Mouse (Mus musculus) splenic B cell, adult 2 months (primary cell): ENCODE data around the gene Tmem229b.
A peak's percentile ranks its signal among the peaks of the same experiment; 100 is the strongest.
"Not testable (repeated sequence)": the region's sequence is repeated elsewhere in the genome, so short reads cannot be mapped to it uniquely, and the experiment has no call there.

Experiments used
- DNase-seq: peaks from one replicate; pipeline ENCODE4 v3.0.0-alpha.2; 2011; ENCODE audit warnings: low read depth, low spot score
- H3K27me3 ChIP-seq: 2 replicates; pipeline ENCODE4 v1.6.1; 2012; ENCODE audit warnings: mild to moderate bottlenecking, low read length, moderate library complexity, mixed read lengths; ENCODE audit not compliant: control insufficient read depth, poor library complexity, insufficient read depth, severe bottlenecking
- H3K36me3 ChIP-seq: 2 replicates; pipeline ENCODE4 v1.6.1; 2012; ENCODE audit warnings: mild to moderate bottlenecking, low read length, moderate library complexity, mixed read lengths; ENCODE audit not compliant: control insufficient read depth, poor library complexity, insufficient read depth, severe bottlenecking

Gene Tmem229b

GRCm38 (mm10) chr12:78984035-78984432, 23.4 kb downstream of the Tmem229b start:
- H3K36me3 ChIP-seq, result no peaks in the 10 kb centered on the region
- DNase-seq, result no peak

GRCm38 (mm10) chr12:78983296-78984034, 24.0 kb downstream of the Tmem229b start:
- no peaks in the 10 kb centered on the region for H3K36me3 ChIP-seq
- H3K27me3 ChIP-seq, result no peaks in the 10 kb centered on the region
- DNase-seq, result no peak

More at GRCm38 (mm10) chr12:78984035-78984432, 23.4 kb downstream of the Tmem229b start:
- H3K27me3 ChIP-seq, result no peaks in the 10 kb centered on the region

- no peak for DNase-seq
- no peaks in the 10 kb centered on the region for H3K27me3 ChIP-seq
- no peaks in the 10 kb centered on the region for H3K36me3 ChIP-seq
Measured at GRCm38 (mm10) chr12:78981938-78982825, 25.2 kb downstream of the Tmem229b start.

- H3K36me3 ChIP-seq, result no peaks in the 10 kb centered on the region; the same call in 1 of the 2 replicates
- DNase-seq, result no peak
Measured at GRCm38 (mm10) chr12:78981131-78981530, 26.3 kb downstream of the Tmem229b start.

GRCm38 (mm10) chr12:78980683-78981091, 26.7 kb downstream of the Tmem229b start:
- H3K36me3 ChIP-seq, result no peaks in the 10 kb centered on the region; the same call in 1 of the 2 replicates
- DNase-seq, result peak; percentile 78
- no peaks in the 10 kb centered on the region for H3K27me3 ChIP-seq

More at GRCm38 (mm10) chr12:78981131-78981530, 26.3 kb downstream of the Tmem229b start:
- H3K27me3 ChIP-seq, result no peaks in the 10 kb centered on the region

- DNase-seq, result no peak
- Histone ChIP-seq H3K36me3 (no peaks in the 10 kb centered on the region; the same call in none of the 2 replicates), H3K27me3 (no peaks in the 10 kb centered on the region)
Measured at GRCm38 (mm10) chr12:78977552-78977951, 29.9 kb downstream of the Tmem229b start.

GRCm38 (mm10) chr12:78977078-78977477, 30.3 kb downstream of the Tmem229b start:
- Histone ChIP-seq H3K27me3 (no peaks in the 10 kb centered on the region), H3K36me3 (no peaks in the 10 kb centered on the region; the same call in none of the 2 replicates)
- no peak for DNase-seq

GRCm38 (mm10) chr12:78975836-78976235, 31.6 kb downstream of the Tmem229b start:
- Histone ChIP-seq H3K36me3 (no peaks in the 10 kb centered on the region; the same call in none of the 2 replicates), H3K27me3 (no peaks in the 10 kb centered on the region)
- DNase-seq, result peak; percentile 74

GRCm38 (mm10) chr12:78974767-78975166, 32.7 kb downstream of the Tmem229b start:
- Histone ChIP-seq H3K36me3 (no peaks in the 10 kb centered on the region; the same call in none of the 2 replicates), H3K27me3 (no peaks in the 10 kb centered on the region)
- no peak for DNase-seq

GRCm38 (mm10) chr12:78973779-78974178, 33.6 kb downstream of the Tmem229b start:
- H3K27me3 ChIP-seq, result no peaks in the 10 kb centered on the region
- no peak for DNase-seq
- H3K36me3 ChIP-seq, result peaks cover 1% of the 10 kb centered on the region

GRCm38 (mm10) chr12:78971649-78972048, 35.8 kb downstream of the Tmem229b start:
- DNase-seq, result no peak
- no peaks in the 10 kb centered on the region for H3K27me3 ChIP-seq
- peaks cover 1% of the 10 kb centered on the region for H3K36me3 ChIP-seq

- no peak for DNase-seq
- Histone ChIP-seq H3K36me3 (peaks cover 1% of the 10 kb centered on the region), H3K27me3 (no peaks in the 10 kb centered on the region)
Measured at GRCm38 (mm10) chr12:78970725-78971124, 36.7 kb downstream of the Tmem229b start.

GRCm38 (mm10) chr12:78964496-78964895, 42.9 kb downstream of the Tmem229b start:
- not testable (repeated sequence) for H3K27me3 ChIP-seq

GRCm38 (mm10) chr12:78956405-78956804, 51.0 kb downstream of the Tmem229b start:
- Histone ChIP-seq H3K27me3 (no peaks in the 10 kb centered on the region), H3K36me3 (0 out of 2 replicates have a peak, but pooled peaks cover 2% of the 10 kb centered on the region)
- no peak for DNase-seq

More at GRCm38 (mm10) chr12:78964496-78964895, 42.9 kb downstream of the Tmem229b start:
- not testable (repeated sequence) for DNase-seq, H3K36me3 ChIP-seq

GRCm38 (mm10) chr12:78952484-78952883, 54.9 kb downstream of the Tmem229b start:
- DNase-seq, result no peak
- no peaks in the 10 kb centered on the region for H3K36me3 ChIP-seq
- no peaks in the 10 kb centered on the region for H3K27me3 ChIP-seq
